Mouse (Mus musculus): Measurements from ENCODE around the gene Dscaml1. TPM values are rescaled to one million over a fixed set of nuclear protein-coding genes. Genes with fewer than 3 reads are reported as not detected.

The Dscaml1 gene
- 0.17 and 0.23 TPM in 2 replicates for polyA plus RNA-seq (2015; fragmentation: Nextera tagmentation; extraction: Ambion mirVana)

DNA sequence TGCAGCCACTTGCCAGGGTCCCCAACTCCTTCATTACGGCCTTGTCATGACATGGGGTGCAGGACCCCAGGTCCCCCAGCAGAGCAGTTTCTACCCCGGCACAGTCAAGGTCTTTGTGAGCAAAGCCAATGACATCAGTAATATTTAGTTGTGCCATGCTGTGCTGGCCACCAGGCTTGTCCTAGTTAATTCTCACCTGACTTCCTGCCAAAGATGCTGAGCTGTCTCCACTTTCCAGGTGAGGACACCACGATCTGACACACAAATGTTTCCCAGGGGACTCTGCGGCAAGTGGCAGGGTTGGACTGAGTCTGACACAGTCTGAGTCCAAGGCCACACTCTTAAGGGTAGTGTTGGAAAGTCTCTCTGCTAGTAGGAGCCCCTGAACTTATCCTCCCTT, at the start of gene Dscaml1:
Gene Dscaml1, plus strand, starts transcription at position 173 of the 400 bp plus-strand sequence.
- no peak for TF ChIP-seq CTCF (IDR thresholded peaks at IDR 0.05; ENCODE audit: low read depth)
- TF ChIP-seq EP300 (optimal IDR thresholded peaks at IDR 0.05), result no peak
- no peaks in the 10 kb centered on the region for H3K4me1 ChIP-seq (replicated peaks; ENCODE audit: control insufficient read depth, insufficient read depth)
- H3K27me3 ChIP-seq (ENCODE audit: control insufficient read depth, insufficient read depth, low read length), result peaks cover 15% of the 10 kb centered on the region; the same call in 1 of the 2 replicates
- WGBS, result 79% methylated on average over 4 of the region's 4 CpGs
- DNase-seq (ENCODE audit: low spot score) (no peak), ATAC-seq (ENCODE audit: low FRiP score, low TSS enrichment) (no peak)
- H3K9me3 ChIP-seq (ENCODE audit: control insufficient read depth, low read length), result no peaks in the 10 kb centered on the region
- no peak within 1 kb of the TSS for H3K27ac ChIP-seq (replicated peaks)
- H3K4me2 ChIP-seq (replicated peaks; ENCODE audit: low read depth), result no peak within 1 kb of the TSS
- H3K4me3 ChIP-seq (ENCODE audit: low read depth, low read length), result no peak within 1 kb of the TSS
- no peaks in the 10 kb centered on the region for H3K36me3 ChIP-seq (ENCODE audit: control insufficient read depth, insufficient read depth, low read length)
- no peak within 1 kb of the TSS for H3K9ac ChIP-seq (ENCODE audit: low read length)

DNA sequence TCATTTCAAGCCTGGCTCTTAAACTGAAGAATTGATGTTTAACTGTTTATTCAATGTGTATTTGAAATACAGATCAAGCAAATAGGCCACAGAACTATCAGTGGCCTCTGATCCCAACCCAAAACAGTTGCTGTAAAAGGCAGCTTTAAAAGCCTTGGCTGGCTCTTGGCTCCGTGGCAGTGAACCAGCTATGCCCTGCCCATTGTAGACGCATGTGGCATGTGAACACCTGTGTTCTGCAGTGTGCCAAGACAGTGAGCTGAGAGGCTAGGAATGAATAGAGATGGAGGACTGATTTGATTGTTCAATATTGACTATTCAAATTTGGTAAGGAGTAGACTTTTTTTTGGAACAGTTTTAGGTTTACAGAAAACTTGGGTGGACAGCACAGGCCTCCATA, 49.5 kb upstream of the Dscaml1 start:
- TF ChIP-seq EP300 (optimal IDR thresholded peaks at IDR 0.05) (no peak), CTCF (IDR thresholded peaks at IDR 0.05; ENCODE audit: low read depth) (no peak)

DNA sequence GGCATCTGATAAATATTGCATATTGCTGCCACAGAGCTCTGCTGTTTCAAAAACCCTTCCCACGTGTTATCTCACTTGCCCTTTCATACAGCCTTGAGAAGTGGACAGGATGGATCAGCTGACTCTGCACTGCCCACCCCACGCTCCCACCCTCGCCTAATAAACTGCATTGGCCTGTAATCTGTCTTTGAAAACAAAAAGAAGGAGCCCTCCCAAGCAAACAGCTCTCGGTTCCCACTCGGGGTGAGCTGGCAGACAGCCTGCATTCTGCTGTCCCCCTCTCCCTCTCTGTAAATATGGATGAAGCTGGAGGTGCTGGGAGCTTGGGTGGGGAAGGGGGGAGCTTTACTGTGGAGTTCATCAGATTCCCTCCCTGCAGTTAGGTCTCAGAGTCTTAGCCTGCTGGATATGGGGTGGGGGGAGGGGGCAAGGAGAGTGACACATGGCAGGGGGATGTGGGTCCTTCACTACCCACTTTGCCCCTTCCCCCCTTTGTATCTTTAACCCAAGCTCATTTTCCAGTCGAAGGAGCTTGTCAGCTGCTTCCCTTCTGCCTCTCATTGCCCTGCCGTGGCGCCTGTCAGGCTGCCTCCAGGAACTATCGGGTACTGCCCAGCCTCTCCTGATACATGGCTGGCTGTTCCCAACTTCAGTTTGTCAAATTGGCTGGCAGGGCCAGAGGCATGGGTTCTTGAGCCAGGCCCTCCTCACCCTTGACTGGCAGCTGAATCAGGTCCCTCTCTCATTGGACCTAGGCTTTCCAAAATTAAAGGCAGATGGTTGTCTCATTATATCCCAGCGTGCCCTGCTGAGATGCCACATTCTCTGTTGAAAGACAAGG, 45.8 kb upstream of the Dscaml1 start:
- H3K9me3 ChIP-seq (ENCODE audit: control insufficient read depth, low read length), result no peaks in the 10 kb centered on the region
- no peaks in the 10 kb centered on the region for H3K36me3 ChIP-seq (ENCODE audit: control insufficient read depth, insufficient read depth, low read length)
- no peak overlapping the region for H3K4me3 ChIP-seq (ENCODE audit: low read depth, low read length)
- no peak overlapping the region for H3K9ac ChIP-seq (ENCODE audit: low read length)
- H3K27me3 ChIP-seq (ENCODE audit: control insufficient read depth, insufficient read depth, low read length), result no peaks in the 10 kb centered on the region
- TF ChIP-seq EP300 (optimal IDR thresholded peaks at IDR 0.05) (no peak), CTCF (IDR thresholded peaks at IDR 0.05; ENCODE audit: low read depth) (no peak)
- H3K4me1 ChIP-seq (replicated peaks; ENCODE audit: control insufficient read depth, insufficient read depth), result no peaks in the 10 kb centered on the region
- DNase-seq (ENCODE audit: low spot score) (no peak), ATAC-seq (ENCODE audit: low FRiP score, low TSS enrichment) (no peak)
- no peak overlapping the region for H3K27ac ChIP-seq (replicated peaks)
- 50% methylated on average over 10 of the region's 10 CpGs for WGBS
- no peak overlapping the region for H3K4me2 ChIP-seq (replicated peaks; ENCODE audit: low read depth)

More for the DNA sequence above, 49.5 kb upstream of the Dscaml1 start:
- H3K27ac ChIP-seq (replicated peaks), result no peak overlapping the region
- no peaks in the 10 kb centered on the region for H3K9me3 ChIP-seq (ENCODE audit: control insufficient read depth, low read length)
- H3K36me3 ChIP-seq (ENCODE audit: control insufficient read depth, insufficient read depth, low read length), result no peaks in the 10 kb centered on the region
- no peaks in the 10 kb centered on the region for H3K27me3 ChIP-seq (ENCODE audit: control insufficient read depth, insufficient read depth, low read length)
- peak; percentile 49 for DNase-seq (ENCODE audit: low spot score)
- H3K9ac ChIP-seq (ENCODE audit: low read length), result no peak overlapping the region
- H3K4me3 ChIP-seq (ENCODE audit: low read depth, low read length), result no peak overlapping the region
- ATAC-seq (ENCODE audit: low FRiP score, low TSS enrichment), result no peak
- H3K4me2 ChIP-seq (replicated peaks; ENCODE audit: low read depth), result no peak overlapping the region
- no peaks in the 10 kb centered on the region for H3K4me1 ChIP-seq (replicated peaks; ENCODE audit: control insufficient read depth, insufficient read depth)
- 35% methylated on average over 2 of the region's 2 CpGs for WGBS

DNA sequence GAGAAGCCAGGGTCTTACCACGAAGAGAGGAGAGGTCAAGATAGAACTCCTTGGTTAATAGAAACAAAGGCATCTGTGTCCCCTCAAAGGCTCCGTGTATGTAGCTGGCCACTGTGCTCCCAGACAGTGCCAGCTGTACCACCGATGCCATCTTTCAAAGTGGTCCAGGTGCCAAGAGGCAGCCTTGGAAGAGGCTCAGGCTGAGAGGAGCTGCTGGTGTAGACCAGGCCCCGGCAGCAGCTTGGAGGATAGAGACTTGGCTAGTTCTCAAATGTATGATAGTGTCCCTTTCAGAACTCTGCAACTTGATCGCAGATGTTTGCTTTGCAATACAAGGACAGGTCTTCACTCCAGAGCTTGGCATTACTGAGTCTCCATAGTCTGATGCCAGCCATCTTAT, 44.1 kb upstream of the Dscaml1 start:
- Histone ChIP-seq H3K4me1 (replicated peaks; ENCODE audit: control insufficient read depth, insufficient read depth) (no peaks in the 10 kb centered on the region), H3K9me3 (ENCODE audit: control insufficient read depth, low read length) (no peaks in the 10 kb centered on the region), H3K36me3 (ENCODE audit: control insufficient read depth, insufficient read depth, low read length) (no peaks in the 10 kb centered on the region), H3K9ac (ENCODE audit: low read length) (no peak overlapping the region), H3K4me2 (replicated peaks; ENCODE audit: low read depth) (no peak overlapping the region), H3K27ac (replicated peaks) (no peak overlapping the region), H3K4me3 (ENCODE audit: low read depth, low read length) (no peak overlapping the region), H3K27me3 (ENCODE audit: control insufficient read depth, insufficient read depth, low read length) (no peaks in the 10 kb centered on the region)
- WGBS, result 66% methylated on average over 5 of the region's 5 CpGs
- no peak for DNase-seq (ENCODE audit: low spot score)
- no peak for TF ChIP-seq CTCF (IDR thresholded peaks at IDR 0.05; ENCODE audit: low read depth)
- no peak for TF ChIP-seq EP300 (optimal IDR thresholded peaks at IDR 0.05)
- no peak for ATAC-seq (ENCODE audit: low FRiP score, low TSS enrichment)

DNA sequence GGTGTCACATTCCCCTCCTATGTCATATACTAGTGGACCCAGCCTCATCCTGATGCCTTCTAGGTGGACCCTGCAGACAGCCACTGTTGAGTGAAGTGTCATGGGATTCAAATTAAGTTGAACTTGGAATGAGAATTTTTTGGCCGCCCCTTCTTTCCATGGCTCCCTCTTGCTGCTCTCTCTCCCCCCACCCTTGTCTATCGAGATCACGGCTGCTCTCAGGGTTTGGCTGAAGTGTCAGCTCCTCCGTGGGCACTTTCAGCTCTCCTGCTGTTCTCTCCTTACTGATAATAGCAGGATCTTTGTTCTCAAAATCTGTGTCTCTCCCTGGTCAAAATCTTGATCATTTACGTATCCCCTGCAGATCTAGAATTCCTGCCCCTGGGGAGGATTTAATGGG, 43.6 kb upstream of the Dscaml1 start:
- no peaks in the 10 kb centered on the region for H3K4me1 ChIP-seq (replicated peaks; ENCODE audit: control insufficient read depth, insufficient read depth)
- H3K4me2 ChIP-seq (replicated peaks; ENCODE audit: low read depth), result no peak overlapping the region
- H3K9ac ChIP-seq (ENCODE audit: low read length), result no peak overlapping the region
- no peak overlapping the region for H3K4me3 ChIP-seq (ENCODE audit: low read depth, low read length)
- H3K36me3 ChIP-seq (ENCODE audit: control insufficient read depth, insufficient read depth, low read length), result no peaks in the 10 kb centered on the region
- no peaks in the 10 kb centered on the region for H3K27me3 ChIP-seq (ENCODE audit: control insufficient read depth, insufficient read depth, low read length)
- H3K9me3 ChIP-seq (ENCODE audit: control insufficient read depth, low read length), result no peaks in the 10 kb centered on the region
- DNase-seq (ENCODE audit: low spot score) (no peak), ATAC-seq (ENCODE audit: low FRiP score, low TSS enrichment) (no peak)
- H3K27ac ChIP-seq (replicated peaks), result no peak overlapping the region
- TF ChIP-seq CTCF (IDR thresholded peaks at IDR 0.05; ENCODE audit: low read depth) (no peak), EP300 (optimal IDR thresholded peaks at IDR 0.05) (no peak)
- 86% methylated on average over 5 of the region's 5 CpGs for WGBS

DNA sequence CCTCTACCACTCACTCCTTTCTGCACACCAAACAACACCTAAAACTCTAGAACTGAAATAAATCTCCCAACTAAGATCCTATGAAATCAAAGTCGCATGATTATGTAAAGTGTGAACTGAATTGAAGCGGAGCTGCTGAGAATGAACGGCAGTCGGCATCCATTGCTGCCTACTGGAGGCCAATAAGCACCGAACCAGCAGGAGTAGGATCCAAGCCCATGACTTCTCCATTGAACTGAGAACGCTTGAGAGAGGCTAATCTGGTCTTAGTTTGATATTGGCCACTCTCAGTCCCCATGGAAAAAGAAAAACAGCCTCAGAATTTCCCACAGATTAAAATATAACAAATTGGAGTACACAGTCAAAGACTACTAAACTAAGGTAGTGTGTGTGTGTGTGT, 42.5 kb upstream of the Dscaml1 start:
- Histone ChIP-seq H3K4me2 (replicated peaks; ENCODE audit: low read depth) (no peak overlapping the region), H3K27me3 (ENCODE audit: control insufficient read depth, insufficient read depth, low read length) (no peaks in the 10 kb centered on the region), H3K9me3 (ENCODE audit: control insufficient read depth, low read length) (no peaks in the 10 kb centered on the region), H3K4me1 (replicated peaks; ENCODE audit: control insufficient read depth, insufficient read depth) (no peaks in the 10 kb centered on the region), H3K36me3 (ENCODE audit: control insufficient read depth, insufficient read depth, low read length) (no peaks in the 10 kb centered on the region), H3K4me3 (ENCODE audit: low read depth, low read length) (no peak overlapping the region), H3K27ac (replicated peaks) (no peak overlapping the region), H3K9ac (ENCODE audit: low read length) (no peak overlapping the region)
- no peak for ATAC-seq (ENCODE audit: low FRiP score, low TSS enrichment)
- DNase-seq (ENCODE audit: low spot score), result no peak
- 92% methylated on average over 6 of the region's 6 CpGs for WGBS
- TF ChIP-seq CTCF (IDR thresholded peaks at IDR 0.05; ENCODE audit: low read depth), result no peak
- no peak for TF ChIP-seq EP300 (optimal IDR thresholded peaks at IDR 0.05)
